Mouse (Mus musculus): ENCODE results near the gene Pip4k2b. TPM values are rescaled to one million over a fixed set of nuclear protein-coding genes. Genes with fewer than 3 reads are reported as not detected.
A peak's percentile ranks its signal among the peaks of the same experiment; 100 is the strongest.

The Pip4k2b gene
- total RNA-seq, 2 experiments from 2014 or later = 20.8 to 28.1 TPM

DNA sequence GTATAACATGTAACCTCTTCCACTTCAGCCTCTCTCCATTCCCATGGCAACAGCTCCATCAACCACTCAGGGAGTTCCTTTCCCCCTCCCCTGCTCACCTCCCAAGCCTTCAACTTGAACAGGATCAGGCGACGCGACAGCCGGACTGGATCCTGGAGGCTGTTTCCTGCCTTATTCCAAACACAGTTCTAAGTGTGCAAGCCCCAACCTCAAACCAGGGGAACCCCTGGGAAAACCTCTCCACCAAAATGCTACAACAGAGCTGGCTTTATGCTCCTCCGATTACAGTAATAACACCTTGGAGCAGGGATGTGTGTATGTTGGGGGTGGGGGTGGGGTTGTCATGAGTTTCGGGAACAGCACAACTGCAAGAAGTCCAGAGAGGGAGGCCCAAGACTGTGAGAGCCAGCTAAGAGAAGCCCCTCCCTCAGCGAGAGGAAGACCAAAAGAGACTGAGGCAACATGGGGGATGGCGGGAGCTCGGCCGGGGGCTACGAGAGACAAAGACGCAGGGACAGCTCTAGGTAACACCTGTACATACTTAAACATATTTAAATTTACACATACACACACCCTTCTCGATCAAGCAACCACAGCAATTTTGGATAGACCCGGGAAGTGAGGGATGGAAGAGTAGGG is 46.5 kb downstream of the Pip4k2b start:
- ATAC-seq (replicated peaks; ENCODE audit: poor library complexity, severe bottlenecking) = no peak

- no peak for ATAC-seq (replicated peaks; ENCODE audit: poor library complexity, severe bottlenecking)
These were observed 47.2 kb downstream of the Pip4k2b start for GRCm38 (mm10) chr11:97697199-97697890.

- ATAC-seq (replicated peaks; ENCODE audit: poor library complexity, severe bottlenecking) = no peak
These were observed 47.8 kb downstream of the Pip4k2b start for GRCm38 (mm10) chr11:97696669-97697068.

GRCm38 (mm10) chr11:97695712-97696401 is 48.6 kb downstream of the Pip4k2b start:
- no peak for ATAC-seq (replicated peaks; ENCODE audit: poor library complexity, severe bottlenecking)

DNA sequence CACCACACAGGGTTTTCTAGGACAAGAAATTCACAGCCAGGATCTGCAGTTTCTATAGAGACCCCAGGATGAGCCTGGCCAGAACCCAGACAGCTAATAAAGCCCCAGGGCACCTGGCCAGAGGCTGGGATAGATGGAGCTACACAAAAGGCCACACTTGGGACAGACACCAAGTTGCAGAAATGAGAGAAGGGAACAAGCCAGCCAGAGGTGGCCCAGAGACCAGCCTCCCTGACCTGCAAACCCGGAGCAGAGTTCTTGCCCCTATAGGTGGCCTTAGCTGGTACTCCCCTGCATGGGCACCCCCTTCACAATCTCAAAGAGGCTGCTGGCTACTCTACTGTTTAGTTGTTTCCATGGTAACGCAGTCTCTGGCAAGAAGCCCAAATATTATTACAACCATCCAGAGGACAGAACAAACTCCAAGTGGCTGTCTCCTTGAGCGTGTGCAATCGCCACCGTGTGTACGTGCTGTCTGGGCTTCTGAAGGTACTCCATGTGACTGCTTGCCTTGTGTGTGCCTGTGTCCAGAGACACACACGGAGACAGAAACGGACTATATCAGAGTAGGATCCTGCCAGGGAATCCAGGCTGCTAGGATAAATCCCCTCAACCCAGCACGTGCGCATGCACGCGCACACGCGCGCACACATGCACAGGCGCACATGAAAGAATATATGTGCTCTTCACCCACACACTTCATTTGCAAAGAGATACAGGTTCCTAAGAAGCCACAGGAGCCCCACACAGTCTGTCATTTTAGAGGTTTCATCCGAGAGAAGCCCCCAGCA is 49.4 kb downstream of the Pip4k2b start:
- ATAC-seq (replicated peaks; ENCODE audit: poor library complexity, severe bottlenecking) = no peak

- ATAC-seq (replicated peaks; ENCODE audit: poor library complexity, severe bottlenecking) = no peak
These were observed 50.1 kb downstream of the Pip4k2b start for GRCm38 (mm10) chr11:97694435-97694834.

DNA sequence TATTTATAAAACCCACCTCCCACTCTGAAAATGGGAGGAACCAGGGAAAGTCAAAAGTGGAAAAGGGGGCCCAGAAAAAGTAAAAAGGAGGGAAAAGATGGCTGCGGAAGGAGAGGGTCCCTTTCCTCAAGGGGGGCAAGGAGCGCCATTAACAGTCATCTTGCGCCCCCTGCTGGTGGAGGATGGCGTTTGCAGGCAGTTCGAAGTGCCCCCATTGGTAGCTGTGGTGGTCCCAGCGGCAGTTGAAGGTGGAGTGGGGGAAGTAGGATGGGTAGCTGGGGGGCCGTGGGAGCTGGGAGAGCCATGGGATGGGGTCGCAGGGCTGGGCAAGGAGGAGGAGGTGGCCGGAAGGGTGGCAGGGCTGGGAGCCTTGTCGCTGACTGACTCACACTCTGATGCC is 54.6 kb downstream of the Pip4k2b start:
- 0 out of 2 replicates have a peak, but pooled peaks have one; percentile 33 for ATAC-seq (replicated peaks; ENCODE audit: poor library complexity, severe bottlenecking)

DNA sequence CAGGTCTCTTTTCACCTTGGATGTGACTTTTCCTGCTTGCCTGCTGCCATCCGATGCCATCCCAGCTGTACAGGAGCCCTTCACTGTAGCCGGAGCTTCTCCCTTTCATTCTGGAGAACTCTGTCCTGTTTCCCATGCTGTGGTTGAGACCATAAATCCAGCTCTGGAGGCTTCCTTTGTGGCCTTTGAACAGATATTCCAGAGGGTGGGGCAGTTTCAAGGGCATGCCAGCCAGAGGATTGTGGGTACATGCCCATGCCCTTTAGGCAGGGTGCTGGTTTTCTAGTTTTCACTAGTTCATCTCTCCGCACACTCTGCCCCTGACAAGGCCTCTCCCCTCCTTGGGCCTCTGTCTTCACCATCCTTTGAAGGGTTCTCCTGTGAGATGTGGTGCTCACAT is 57.4 kb downstream of the Pip4k2b start:
- ATAC-seq (replicated peaks; ENCODE audit: poor library complexity, severe bottlenecking) = no peak

DNA sequence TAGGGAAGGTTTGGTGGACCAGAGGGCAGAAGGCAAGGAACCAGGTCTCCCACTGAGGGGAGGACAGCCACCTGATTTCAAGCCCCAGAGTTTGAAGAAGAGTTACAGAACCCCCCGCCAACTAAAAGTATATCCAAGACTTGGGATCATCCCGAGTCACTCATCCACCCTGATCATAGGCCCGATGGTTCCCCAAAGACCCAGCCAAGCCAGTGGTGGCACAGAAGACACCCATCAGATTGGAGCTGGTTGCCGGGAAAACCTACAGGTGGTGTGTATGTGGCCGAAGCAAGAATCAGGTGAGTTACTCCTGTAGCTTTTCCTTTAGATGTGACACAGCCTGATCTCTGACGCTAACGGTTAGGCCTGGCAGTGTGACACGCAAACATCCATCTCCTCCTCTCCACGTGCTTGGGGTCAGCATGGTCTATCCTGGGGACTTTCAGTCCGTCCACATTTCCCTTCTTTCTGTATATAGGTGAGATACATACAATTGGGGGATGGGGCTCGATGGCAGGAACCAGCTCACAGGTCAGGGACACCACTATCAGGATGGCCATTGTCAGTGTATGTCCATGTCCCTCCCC is 58.1 kb downstream of the Pip4k2b start:
- ATAC-seq (replicated peaks; ENCODE audit: poor library complexity, severe bottlenecking) = no peak

GRCm38 (mm10) chr11:97685613-97686321 is 58.7 kb downstream of the Pip4k2b start, which contains the start of gene Cisd3:
Gene Cisd3, plus strand, starts transcription at chr11:97685826.
- peak; percentile 95 for ATAC-seq (replicated peaks; ENCODE audit: poor library complexity, severe bottlenecking)

- ATAC-seq (replicated peaks; ENCODE audit: poor library complexity, severe bottlenecking) = no peak
These were observed 59.7 kb downstream of the Pip4k2b start for GRCm38 (mm10) chr11:97684766-97685165.

- ATAC-seq (replicated peaks; ENCODE audit: poor library complexity, severe bottlenecking) = peak; percentile 35; the same call in 1 of the 2 replicates
These were observed 60.3 kb downstream of the Pip4k2b start for GRCm38 (mm10) chr11:97684063-97684680.

DNA sequence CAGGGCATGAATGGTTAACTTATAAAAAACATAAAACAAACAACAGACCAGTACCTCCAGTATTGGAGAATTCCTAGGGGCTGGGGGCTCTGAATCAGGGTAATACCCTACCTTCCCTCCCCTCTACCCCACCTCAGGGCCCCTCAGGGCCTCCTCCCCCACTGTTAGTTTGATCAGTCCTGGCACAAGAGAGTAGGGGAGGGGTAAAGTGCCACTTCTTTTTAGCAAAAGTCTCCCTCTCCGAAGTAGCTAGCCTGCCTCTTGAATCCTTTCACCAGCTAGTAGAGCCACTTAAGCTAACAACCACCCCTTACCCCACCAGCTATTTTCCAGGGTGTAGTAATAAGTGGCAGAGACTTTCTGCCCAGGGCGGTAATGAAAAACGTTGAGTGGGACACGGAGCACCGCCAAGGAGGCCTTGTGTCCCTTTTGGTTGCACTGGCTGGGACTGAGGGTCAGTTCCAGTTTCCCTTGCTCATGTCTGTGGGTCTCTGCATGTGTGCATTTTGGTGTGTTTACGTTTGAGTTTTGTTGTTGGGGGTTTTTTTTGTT is 61.9 kb downstream of the Pip4k2b start:
- no peak for ATAC-seq (replicated peaks; ENCODE audit: poor library complexity, severe bottlenecking)

DNA sequence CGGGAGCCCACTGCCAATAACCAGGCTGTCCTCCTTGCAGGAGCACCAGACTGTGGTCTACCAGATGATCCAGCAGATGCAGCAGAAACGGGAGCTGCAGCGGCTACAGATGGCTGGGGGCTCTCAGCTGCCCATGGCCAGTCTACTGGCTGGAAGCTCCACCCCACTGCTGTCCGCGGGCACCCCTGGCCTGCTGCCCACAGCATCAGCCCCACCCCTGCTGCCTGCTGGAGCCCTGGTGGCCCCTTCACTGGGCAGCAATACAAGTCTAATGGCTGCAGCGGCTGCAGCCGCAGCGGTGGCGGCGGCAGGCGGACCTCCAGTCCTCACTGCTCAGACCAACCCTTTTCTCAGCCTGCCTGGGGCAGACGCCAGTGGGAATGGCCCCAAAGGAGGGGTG is 64.1 kb downstream of the Pip4k2b start:
- ATAC-seq (replicated peaks; ENCODE audit: poor library complexity, severe bottlenecking) = no peak

- no peak for ATAC-seq (replicated peaks; ENCODE audit: poor library complexity, severe bottlenecking)
These were observed 66.2 kb downstream of the Pip4k2b start for GRCm38 (mm10) chr11:97678301-97678700.

DNA sequence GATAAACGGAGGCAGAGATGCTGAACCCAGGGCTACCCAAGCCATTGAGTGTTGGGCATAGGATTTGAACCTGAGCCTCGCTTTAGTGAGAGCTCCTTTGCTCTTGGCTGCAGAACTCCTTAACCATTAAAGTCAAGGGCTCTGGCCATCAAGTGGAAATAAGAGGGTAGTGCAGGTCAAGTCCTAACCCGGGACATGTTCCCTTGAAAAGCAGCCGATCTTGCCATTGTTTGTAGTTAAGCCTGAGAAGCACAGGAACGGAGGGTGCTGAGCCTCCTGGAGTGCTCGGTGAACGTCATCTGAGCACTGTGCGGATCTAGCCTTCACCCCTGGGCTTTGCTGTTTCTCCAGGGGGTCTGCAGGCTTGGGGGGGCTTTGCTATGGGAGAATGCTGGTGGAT is 66.7 kb downstream of the Pip4k2b start:
- no peak for ATAC-seq (replicated peaks; ENCODE audit: poor library complexity, severe bottlenecking)

DNA sequence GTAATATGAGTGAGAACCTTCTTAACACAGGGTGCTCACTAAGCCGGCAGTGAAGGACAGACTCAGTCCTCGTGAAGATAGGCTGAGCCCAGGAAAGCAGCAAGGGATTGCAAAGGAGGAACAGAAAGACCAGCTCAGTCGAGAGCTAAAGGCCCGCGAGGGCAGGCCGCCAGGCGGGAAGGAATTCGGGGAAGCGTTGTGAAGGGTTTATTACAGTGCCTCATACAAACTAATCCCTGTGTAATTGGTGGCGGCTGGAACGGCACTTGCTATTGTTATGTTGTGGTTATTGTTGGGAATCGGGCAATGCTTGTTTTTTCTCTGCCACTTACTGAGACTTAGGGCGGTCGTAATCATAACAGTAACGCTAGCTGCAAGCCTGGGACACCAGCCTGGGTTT is 67.1 kb downstream of the Pip4k2b start:
- ATAC-seq (replicated peaks; ENCODE audit: poor library complexity, severe bottlenecking) = no peak

DNA sequence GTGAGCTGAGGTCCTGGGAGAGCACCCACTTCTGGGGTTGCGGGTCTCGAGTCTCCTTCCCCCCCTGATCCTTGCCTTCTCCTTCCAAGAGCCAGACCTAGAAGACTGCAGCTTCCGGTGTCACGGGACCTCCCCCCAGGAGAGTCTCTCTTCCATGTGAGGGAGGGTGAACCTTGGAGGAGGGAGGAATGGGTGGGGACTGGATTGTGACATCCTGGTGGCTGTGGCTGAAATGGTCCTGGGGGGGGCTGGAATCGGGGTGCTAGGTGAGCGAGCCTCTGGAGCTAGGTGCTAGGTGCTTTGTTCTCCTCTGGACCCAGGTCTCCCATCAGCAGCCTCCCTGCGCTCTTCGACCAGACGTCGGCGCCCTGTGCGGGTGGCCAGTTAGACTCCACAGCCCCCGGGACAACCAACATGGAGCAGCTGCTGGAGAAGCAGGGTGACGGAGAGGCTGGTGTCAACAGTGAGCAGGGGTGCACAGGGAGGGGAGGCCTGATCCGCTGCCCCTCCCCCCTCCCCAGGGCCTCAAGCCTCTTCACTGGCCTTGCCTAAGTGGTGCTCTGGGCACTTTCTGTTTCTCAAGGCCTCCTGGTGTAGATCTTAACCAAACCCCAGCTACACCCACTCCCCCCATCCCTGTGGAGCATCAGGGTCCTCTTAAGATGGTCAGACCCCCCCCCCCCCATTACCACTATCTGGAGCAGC is 68.3 kb downstream of the Pip4k2b start:
- no peak for ATAC-seq (replicated peaks; ENCODE audit: poor library complexity, severe bottlenecking)
